Mouse (Mus musculus): ENCODE measurements around the gene Ilf3.

Gene Ilf3

GRCm38 (mm10) chr9:21401042-21401441 is 33.4 kb downstream of the Ilf3 start:
- H3K4me3 ChIP-seq (replicated peaks; ENCODE audit: low read length): no peak overlapping the region
- no peaks in the 10 kb centered on the region for H3K27me3 ChIP-seq (ENCODE audit: insufficient read depth, low read length)
- peaks cover 80% of the 10 kb centered on the region for H3K4me1 ChIP-seq (replicated peaks; ENCODE audit: low read depth, low read length)
- TF ChIP-seq NANOG (IDR thresholded peaks at IDR 0.05; ENCODE audit: borderline replicate concordance, low read length): no peak
- no peak for TF ChIP-seq CTCF (conservative IDR thresholded peaks at IDR 0.05; ENCODE audit: low read length)
- no peak for TF ChIP-seq POU5F1 (IDR thresholded peaks at IDR 0.05; ENCODE audit: borderline replicate concordance, low read length)
- peaks cover 100% of the 10 kb centered on the region for H3K36me3 ChIP-seq (ENCODE audit: insufficient read depth, low read length)
- H3K9me3 ChIP-seq (ENCODE audit: low read length): no peaks in the 10 kb centered on the region

DNA sequence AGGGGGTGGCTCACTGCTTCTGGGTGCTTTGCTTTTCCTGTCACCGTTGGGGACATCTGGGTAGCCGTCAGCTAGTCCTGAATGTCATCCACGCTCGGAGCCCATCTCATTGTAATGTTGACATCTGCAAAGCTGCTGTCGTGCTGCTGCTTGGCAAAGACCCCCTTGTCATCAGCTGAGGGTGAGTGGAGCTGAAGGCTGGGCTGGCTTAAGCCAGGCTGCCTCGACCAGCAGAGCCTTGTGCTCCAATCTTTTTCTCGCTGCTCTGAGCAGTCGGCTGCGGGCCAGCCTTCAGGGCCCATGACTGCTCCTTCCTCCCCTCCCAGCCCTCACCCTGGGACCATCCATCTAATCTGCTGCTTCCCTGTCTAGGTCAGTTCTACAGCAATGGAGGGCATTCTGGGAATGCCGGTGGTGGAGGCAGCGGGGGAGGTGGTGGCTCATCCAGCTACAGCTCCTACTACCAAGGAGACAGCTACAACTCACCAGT is 35.1 kb downstream of the Ilf3 start:
- TF ChIP-seq NANOG (IDR thresholded peaks at IDR 0.05; ENCODE audit: borderline replicate concordance, low read length) (no peak), CTCF (conservative IDR thresholded peaks at IDR 0.05; ENCODE audit: low read length) (no peak), POU5F1 (IDR thresholded peaks at IDR 0.05; ENCODE audit: borderline replicate concordance, low read length) (no peak)
- Histone ChIP-seq H3K36me3 (ENCODE audit: insufficient read depth, low read length) (peaks cover 98% of the 10 kb centered on the region), H3K4me3 (replicated peaks; ENCODE audit: low read length) (no peak overlapping the region), H3K9me3 (ENCODE audit: low read length) (no peaks in the 10 kb centered on the region), H3K27me3 (ENCODE audit: insufficient read depth, low read length) (no peaks in the 10 kb centered on the region), H3K4me1 (replicated peaks; ENCODE audit: low read depth, low read length) (peaks cover 85% of the 10 kb centered on the region)

DNA sequence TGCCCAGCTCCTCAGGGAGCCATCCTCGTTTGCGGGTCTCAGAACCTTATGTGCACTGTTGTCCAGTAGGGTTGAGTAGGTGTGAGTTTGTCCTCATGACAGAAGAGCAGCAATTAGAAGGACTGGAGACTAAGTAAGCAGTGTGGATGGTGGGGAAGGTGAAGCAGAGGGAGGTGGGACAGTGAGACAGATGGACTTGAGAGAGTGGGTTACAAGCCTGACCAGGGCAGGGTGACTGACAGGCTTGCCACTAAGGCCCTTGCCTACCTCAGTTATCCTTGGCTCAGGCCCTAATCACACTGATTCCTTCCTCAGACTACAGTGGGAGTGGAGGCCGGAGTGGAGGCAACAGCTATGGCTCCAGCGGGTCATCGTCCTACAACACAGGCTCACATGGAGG is 36.1 kb downstream of the Ilf3 start:
- Histone ChIP-seq H3K27me3 (ENCODE audit: insufficient read depth, low read length) (no peaks in the 10 kb centered on the region), H3K36me3 (ENCODE audit: insufficient read depth, low read length) (peaks cover 98% of the 10 kb centered on the region), H3K4me1 (replicated peaks; ENCODE audit: low read depth, low read length) (peaks cover 80% of the 10 kb centered on the region), H3K4me3 (replicated peaks; ENCODE audit: low read length) (no peak overlapping the region), H3K9me3 (ENCODE audit: low read length) (no peaks in the 10 kb centered on the region)
- TF ChIP-seq NANOG (IDR thresholded peaks at IDR 0.05; ENCODE audit: borderline replicate concordance, low read length) (no peak), CTCF (conservative IDR thresholded peaks at IDR 0.05; ENCODE audit: low read length) (no peak), POU5F1 (IDR thresholded peaks at IDR 0.05; ENCODE audit: borderline replicate concordance, low read length) (no peak)

DNA sequence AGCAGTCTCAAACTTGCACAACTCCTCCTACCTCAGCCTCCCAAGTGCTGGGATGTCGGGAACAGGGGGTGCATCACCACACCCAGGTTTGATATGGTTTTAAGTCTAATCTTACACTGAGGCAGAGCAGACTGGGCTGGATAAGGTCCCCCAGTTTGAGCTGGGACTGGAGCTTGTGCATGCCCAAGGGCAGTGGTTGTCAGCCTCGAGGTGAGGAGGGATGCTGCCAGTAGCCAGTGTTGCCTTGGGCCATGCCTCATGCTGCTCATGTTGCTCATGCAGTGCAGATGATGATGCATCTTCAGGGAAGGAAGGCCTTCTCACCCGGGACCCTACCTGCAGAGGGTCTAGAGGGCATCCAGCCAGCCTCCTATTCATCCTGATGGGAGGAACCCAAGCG is 37.9 kb downstream of the Ilf3 start:
- Histone ChIP-seq H3K36me3 (ENCODE audit: insufficient read depth, low read length) (peaks cover 85% of the 10 kb centered on the region), H3K27me3 (ENCODE audit: insufficient read depth, low read length) (no peaks in the 10 kb centered on the region), H3K4me3 (replicated peaks; ENCODE audit: low read length) (no peak overlapping the region), H3K4me1 (replicated peaks; ENCODE audit: low read depth, low read length) (peaks cover 63% of the 10 kb centered on the region), H3K9me3 (ENCODE audit: low read length) (no peaks in the 10 kb centered on the region)
- TF ChIP-seq CTCF (conservative IDR thresholded peaks at IDR 0.05; ENCODE audit: low read length) (no peak), POU5F1 (IDR thresholded peaks at IDR 0.05; ENCODE audit: borderline replicate concordance, low read length) (no peak), NANOG (IDR thresholded peaks at IDR 0.05; ENCODE audit: borderline replicate concordance, low read length) (no peak)

DNA sequence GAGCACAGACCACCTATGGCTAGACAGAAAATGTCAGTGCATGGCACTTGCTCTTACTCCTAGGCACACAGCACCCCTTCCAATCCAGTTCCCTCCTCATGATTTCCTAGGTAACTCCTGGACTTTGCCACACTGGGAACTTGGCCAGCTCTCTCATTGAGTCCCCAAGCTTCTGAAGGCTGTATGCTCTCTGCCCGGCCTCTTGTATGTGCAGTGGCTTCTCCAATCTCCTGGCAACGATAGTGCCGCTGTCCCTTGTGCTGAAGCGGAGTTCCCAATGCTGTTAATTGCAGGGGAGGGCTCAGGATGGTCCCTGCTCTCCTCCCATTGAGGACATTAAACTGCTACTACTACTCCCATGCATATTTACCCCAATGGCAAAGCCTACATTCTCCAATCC is 40.3 kb downstream of the Ilf3 start:
- H3K9me3 ChIP-seq (ENCODE audit: low read length): no peaks in the 10 kb centered on the region
- TF ChIP-seq POU5F1 (IDR thresholded peaks at IDR 0.05; ENCODE audit: borderline replicate concordance, low read length) (no peak), NANOG (IDR thresholded peaks at IDR 0.05; ENCODE audit: borderline replicate concordance, low read length) (no peak), CTCF (conservative IDR thresholded peaks at IDR 0.05; ENCODE audit: low read length) (no peak)
- H3K4me3 ChIP-seq (replicated peaks; ENCODE audit: low read length): no peak overlapping the region
- peaks cover 60% of the 10 kb centered on the region for H3K36me3 ChIP-seq (ENCODE audit: insufficient read depth, low read length)
- no peaks in the 10 kb centered on the region for H3K27me3 ChIP-seq (ENCODE audit: insufficient read depth, low read length)
- peaks cover 52% of the 10 kb centered on the region for H3K4me1 ChIP-seq (replicated peaks; ENCODE audit: low read depth, low read length)

GRCm38 (mm10) chr9:21408624-21409023 is 41.0 kb downstream of the Ilf3 start:
- Histone ChIP-seq H3K9me3 (ENCODE audit: low read length) (no peaks in the 10 kb centered on the region), H3K4me3 (replicated peaks; ENCODE audit: low read length) (no peak overlapping the region), H3K36me3 (ENCODE audit: insufficient read depth, low read length) (peaks cover 57% of the 10 kb centered on the region), H3K4me1 (replicated peaks; ENCODE audit: low read depth, low read length) (peaks cover 49% of the 10 kb centered on the region), H3K27me3 (ENCODE audit: insufficient read depth, low read length) (no peaks in the 10 kb centered on the region)
- TF ChIP-seq NANOG (IDR thresholded peaks at IDR 0.05; ENCODE audit: borderline replicate concordance, low read length): no peak
- no peak for TF ChIP-seq CTCF (conservative IDR thresholded peaks at IDR 0.05; ENCODE audit: low read length)
- no peak for TF ChIP-seq POU5F1 (IDR thresholded peaks at IDR 0.05; ENCODE audit: borderline replicate concordance, low read length)

GRCm38 (mm10) chr9:21409592-21410317 is 42.1 kb downstream of the Ilf3 start:
- Histone ChIP-seq H3K36me3 (ENCODE audit: insufficient read depth, low read length) (peaks cover 57% of the 10 kb centered on the region), H3K4me3 (replicated peaks; ENCODE audit: low read length) (no peak overlapping the region), H3K4me1 (replicated peaks; ENCODE audit: low read depth, low read length) (peaks cover 49% of the 10 kb centered on the region), H3K9me3 (ENCODE audit: low read length) (no peaks in the 10 kb centered on the region), H3K27me3 (ENCODE audit: insufficient read depth, low read length) (no peaks in the 10 kb centered on the region)
- TF ChIP-seq CTCF (conservative IDR thresholded peaks at IDR 0.05; ENCODE audit: low read length): peak; percentile 69
- TF ChIP-seq POU5F1 (IDR thresholded peaks at IDR 0.05; ENCODE audit: borderline replicate concordance, low read length): no peak
- TF ChIP-seq NANOG (IDR thresholded peaks at IDR 0.05; ENCODE audit: borderline replicate concordance, low read length): no peak

DNA sequence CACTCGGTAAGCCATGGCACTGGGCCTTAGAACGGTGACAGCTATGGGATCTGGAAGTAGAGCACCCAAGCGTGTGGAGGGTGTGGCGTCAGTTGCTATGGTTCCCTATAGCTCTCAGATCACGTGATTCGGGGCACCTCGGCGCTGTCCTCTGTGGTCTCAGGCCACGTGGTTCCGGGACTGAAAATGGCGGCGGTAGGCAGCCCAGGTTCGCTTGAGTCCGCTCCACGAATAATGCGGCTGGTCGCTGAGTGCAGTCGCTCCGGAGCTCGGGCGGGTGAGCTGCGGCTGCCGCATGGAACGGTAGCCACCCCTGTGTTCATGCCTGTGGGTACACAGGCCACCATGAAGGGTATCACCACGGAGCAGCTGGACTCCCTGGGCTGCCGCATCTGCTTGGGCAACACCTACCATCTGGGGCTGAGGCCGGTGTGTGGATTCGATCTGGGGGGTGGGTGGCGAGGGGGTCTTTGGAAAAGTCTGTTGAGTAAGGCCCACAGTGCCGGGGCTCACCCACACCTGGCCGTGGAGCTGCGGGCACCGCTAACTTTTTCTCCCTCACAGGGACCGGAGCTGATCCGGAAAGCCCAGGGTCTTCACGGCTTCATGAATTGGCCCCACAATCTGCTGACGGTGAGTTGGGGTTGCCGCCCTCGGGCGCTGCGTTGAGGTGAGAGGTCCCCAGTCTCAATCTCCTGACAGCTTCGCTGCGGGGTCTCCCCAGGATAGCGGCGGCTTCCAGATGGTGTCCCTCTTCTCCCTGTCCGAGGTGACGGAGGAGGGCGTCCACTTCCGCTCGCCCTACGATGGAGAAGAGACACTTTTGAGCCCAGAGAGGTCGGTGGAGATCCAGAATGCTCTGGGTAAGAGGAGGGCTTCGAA is 44.2 kb downstream of the Ilf3 start, which contains the start of gene Qtrt1:
Qtrt1 (plus strand) TSS at position 169 of the 882 bp plus-strand sequence.
- TF ChIP-seq POU5F1 (IDR thresholded peaks at IDR 0.05; ENCODE audit: borderline replicate concordance, low read length) (no peak), CTCF (conservative IDR thresholded peaks at IDR 0.05; ENCODE audit: low read length) (no peak), NANOG (IDR thresholded peaks at IDR 0.05; ENCODE audit: borderline replicate concordance, low read length) (no peak)
- H3K36me3 ChIP-seq (ENCODE audit: insufficient read depth, low read length): peaks cover 56% of the 10 kb centered on the region
- no peaks in the 10 kb centered on the region for H3K9me3 ChIP-seq (ENCODE audit: low read length)
- peaks cover 44% of the 10 kb centered on the region for H3K4me1 ChIP-seq (replicated peaks; ENCODE audit: low read depth, low read length)
- H3K27me3 ChIP-seq (ENCODE audit: insufficient read depth, low read length): no peaks in the 10 kb centered on the region
- peak within 1 kb of the TSS; percentile 95 for H3K4me3 ChIP-seq (replicated peaks; ENCODE audit: low read length)
